Mouse (Mus musculus) bone marrow, adult 2 months (tissue): ENCODE measurements around the gene Ckb. TPM values are rescaled to one million over a fixed set of nuclear protein-coding genes. Genes with fewer than 3 reads are reported as not detected.
A peak's percentile ranks its signal among the peaks of the same experiment; 100 is the strongest.

Source experiments
- H3K27ac ChIP-seq: fragments of 200-500 bp; 2 replicates; pipeline ENCODE4 v1.5.1; 2012; ENCODE audit warnings: low read depth, mild to moderate bottlenecking, control low read depth, inconsistent platforms, low read length; ENCODE audit not compliant: control insufficient read depth, poor library complexity, insufficient read depth
- H3K4me1 ChIP-seq: fragments of 200-500 bp; 2 replicates; pipeline ENCODE4 v1.6.1; 2011; ENCODE audit warnings: low read length; ENCODE audit not compliant: control insufficient read depth, insufficient read depth
- H3K4me3 ChIP-seq: fragments of 200-500 bp; replicated peaks from 2 replicates; pipeline ENCODE3; 2011; ENCODE audit warnings: mild to moderate bottlenecking, low read depth, low read length, control low read depth; ENCODE audit not compliant: control insufficient read depth
- CTCF ChIP-seq: fragments of 200-500 bp; IDR thresholded peaks from 2 replicates; pipeline ENCODE4 v1.5.1; 2011; ENCODE audit warnings: low read length, control low read depth; ENCODE audit not compliant: control insufficient read depth, insufficient read depth
- POLR2A ChIP-seq: fragments of 200-500 bp; IDR thresholded peaks from 2 replicates; pipeline ENCODE4 v1.6.1; 2011; ENCODE audit warnings: low read depth, mild to moderate bottlenecking, control low read depth, low read length, borderline replicate concordance; ENCODE audit not compliant: control insufficient read depth
- WGBS: fragments of 180-500 bp; shearing (Covaris S2); methylation state at CpG from one replicate; pipeline ENCODE4 v1.1.7; 2018; 5-methylcytosine and 5-hydroxymethylcytosine counted together
- polyA plus RNA-seq: library from polyadenylated mRNA; stranded (reverse); fragments of >200 nt; gene quantifications from 2 replicates; pipeline ENCODE4 v1.2.4, GENCODE M21; 2011; ENCODE audit warnings: low replicate concordance; ENCODE audit not compliant: missing spikeins, insufficient read depth, insufficient read length

The Ckb gene
- polyA plus RNA-seq, 1 experiment = 38.4 TPM

- Histone ChIP-seq H3K27ac (no peak overlapping the region), H3K4me3 (no peak overlapping the region), H3K4me1 (no peaks in the 10 kb centered on the region)
- 91% methylated on average over 1 of the region's 1 CpGs for WGBS
- TF ChIP-seq POLR2A (no peak), CTCF (no peak)
Observed at GRCm38 (mm10) chr12:111660628-111661027, 11.5 kb downstream of the Ckb start.

DNA sequence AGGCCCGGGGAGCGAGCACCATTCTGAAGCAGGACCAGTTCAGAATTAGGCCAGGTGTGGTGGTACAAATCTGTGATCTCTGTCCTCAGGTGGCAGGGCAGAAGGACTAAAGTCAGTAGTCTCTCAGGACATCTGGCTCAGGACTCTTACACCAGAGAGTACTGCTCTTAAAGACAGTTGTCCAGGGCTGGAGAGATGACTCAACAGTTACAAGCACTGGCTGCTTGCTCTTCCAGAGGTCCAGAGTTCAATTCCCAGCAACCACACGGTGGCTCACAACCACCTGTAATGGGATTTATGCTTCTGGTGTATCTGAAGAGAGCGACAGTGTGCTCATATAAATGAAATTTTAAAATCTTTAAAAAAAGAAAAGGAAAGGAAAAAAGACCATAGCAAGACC lies 12.8 kb downstream of the Ckb start:
- TF ChIP-seq CTCF = no peak
- TF ChIP-seq POLR2A = no peak

GRCm38 (mm10) chr12:111655695-111656094 lies 16.4 kb downstream of the Ckb start:
- H3K4me3 ChIP-seq = no peak overlapping the region
- TF ChIP-seq POLR2A = no peak
- TF ChIP-seq CTCF = no peak
- no peaks in the 10 kb centered on the region for H3K4me1 ChIP-seq
- H3K27ac ChIP-seq = no peak overlapping the region
- 97% methylated on average over 11 of the region's 11 CpGs for WGBS

More for the DNA sequence above, 12.8 kb downstream of the Ckb start:
- Histone ChIP-seq H3K4me3 (no peak overlapping the region), H3K4me1 (no peaks in the 10 kb centered on the region), H3K27ac (no peak overlapping the region)
- WGBS = 97% methylated on average over 4 of the region's 4 CpGs

GRCm38 (mm10) chr12:111653434-111653833 lies 18.7 kb downstream of the Ckb start:
- no peak overlapping the region for H3K27ac ChIP-seq
- 38% methylated on average over 3 of the region's 3 CpGs for WGBS
- no peaks in the 10 kb centered on the region for H3K4me1 ChIP-seq
- no peak for TF ChIP-seq POLR2A
- TF ChIP-seq CTCF = peak; percentile 83
- H3K4me3 ChIP-seq = no peak overlapping the region

- 92% methylated on average over 3 of the region's 3 CpGs for WGBS
- TF ChIP-seq POLR2A = no peak
- no peak for TF ChIP-seq CTCF
Observed at GRCm38 (mm10) chr12:111652953-111653352, 19.2 kb downstream of the Ckb start.

GRCm38 (mm10) chr12:111648061-111648645 lies 24.0 kb downstream of the Ckb start:
- Histone ChIP-seq H3K27ac (no peak overlapping the region), H3K4me1 (no peaks in the 10 kb centered on the region), H3K4me3 (no peak overlapping the region)
- 42% methylated on average over 6 of the region's 6 CpGs for WGBS
- TF ChIP-seq CTCF = peak; percentile 80
- no peak for TF ChIP-seq POLR2A

More at GRCm38 (mm10) chr12:111652953-111653352, 19.2 kb downstream of the Ckb start:
- no peak overlapping the region for H3K27ac ChIP-seq
- no peaks in the 10 kb centered on the region for H3K4me1 ChIP-seq
- H3K4me3 ChIP-seq = no peak overlapping the region

Other genes with a start within 250 kb of the Ckb start
- 91.4 and 149 TPM in 2 replicates for gene Tnfaip2, start 229.9 kb downstream of the Ckb start, polyA plus RNA-seq
- not detected in 2 replicates for gene Gm266, start 186.5 kb downstream of the Ckb start, polyA plus RNA-seq
- gene Eif5, start 134.3 kb downstream of the Ckb start, polyA plus RNA-seq = 247 and 257 TPM in 2 replicates
- 49.3 and 54.0 TPM in 2 replicates for gene Mark3, start 97.8 kb downstream of the Ckb start, polyA plus RNA-seq
- gene Trmt61a, start 5.8 kb upstream of the Ckb start, polyA plus RNA-seq = 4.2 and 11.0 TPM in 2 replicates
- gene Bag5, start 40.9 kb upstream of the Ckb start, polyA plus RNA-seq = 4.4 and 7.7 TPM in 2 replicates
- 15.1 and 16.8 TPM in 2 replicates for gene Apopt1, start 40.9 kb upstream of the Ckb start, polyA plus RNA-seq
- 55.3 and 70.4 TPM in 2 replicates for gene Klc1, start 86.5 kb upstream of the Ckb start, polyA plus RNA-seq
- 5.7 and 11.6 TPM in 2 replicates for gene Xrcc3, start 141.5 kb upstream of the Ckb start, polyA plus RNA-seq
- gene Zfyve21, start 141.8 kb upstream of the Ckb start, polyA plus RNA-seq = 9.3 and 12.8 TPM in 2 replicates
- gene Ppp1r13b, start 235.8 kb upstream of the Ckb start, polyA plus RNA-seq = 9.6 and 10.9 TPM in 2 replicates